Mouse (Mus musculus): Measurements from ENCODE around the gene Skor1. TPM values are rescaled to one million over a fixed set of nuclear protein-coding genes. Genes with fewer than 3 reads are reported as not detected.

Gene Skor1
- polyA plus RNA-seq, 1 experiment from 2014 or later: 0.35 TPM

DNA sequence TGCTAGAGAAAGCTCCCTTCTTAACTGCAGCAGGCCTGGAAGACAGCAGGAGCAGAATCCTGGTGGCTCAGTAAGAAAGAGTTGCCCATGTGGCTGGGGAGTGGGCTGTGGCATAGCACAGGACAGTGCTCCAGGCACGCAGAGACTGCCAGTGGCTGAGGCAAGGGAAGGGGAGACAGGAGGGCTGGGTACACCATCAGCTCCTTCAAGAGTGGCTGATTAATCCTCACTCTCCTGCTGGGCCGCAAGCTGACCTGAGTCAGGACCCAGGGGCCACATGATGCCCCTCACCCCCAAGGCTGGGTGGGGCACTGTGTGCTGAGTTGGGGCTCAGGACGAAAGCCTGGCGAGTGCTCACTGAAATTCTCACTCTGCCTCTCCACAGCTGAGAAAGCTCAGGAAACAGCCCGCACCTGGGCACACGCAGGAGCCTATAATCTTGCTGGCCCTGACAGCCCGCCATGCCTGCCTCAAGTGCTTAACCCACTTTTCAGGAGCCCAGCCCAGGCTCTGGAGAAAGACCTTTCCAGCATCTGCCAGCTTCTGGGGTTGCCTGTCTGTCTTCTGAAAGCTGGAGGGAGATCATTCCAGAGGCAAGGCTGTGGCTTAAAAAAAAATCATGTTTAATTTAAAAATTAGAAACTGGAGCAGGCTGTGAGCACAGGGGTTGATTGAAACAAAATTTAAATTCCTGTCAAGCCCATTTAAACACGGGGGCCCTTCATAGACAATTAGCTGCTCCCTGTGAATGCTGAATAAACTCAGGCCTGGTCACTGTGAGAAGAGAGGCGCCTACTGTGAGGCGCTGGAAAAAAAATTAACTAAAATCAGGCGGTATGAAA, 32.8 kb upstream of the Skor1 start:
- peaks cover 9% of the 10 kb centered on the region; the same call in 1 of the 2 replicates for H3K27me3 ChIP-seq
- H3K4me3 ChIP-seq: no peak overlapping the region
- no peak overlapping the region for H3K9ac ChIP-seq
- peaks cover 21% of the 10 kb centered on the region for H3K4me1 ChIP-seq
- H3K9me3 ChIP-seq: no peaks in the 10 kb centered on the region
- H3K36me3 ChIP-seq: peaks cover 8% of the 10 kb centered on the region; the same call in 1 of the 2 replicates
- 27% methylated on average over 11 of the region's 11 CpGs for WGBS
- no peak overlapping the region for H3K4me2 ChIP-seq (replicated peaks)
- ATAC-seq (ENCODE audit: insufficient number of reproducible peaks, insufficient read depth, low FRiP score, low TSS enrichment): no peak
- H3K27ac ChIP-seq: no peak overlapping the region

DNA sequence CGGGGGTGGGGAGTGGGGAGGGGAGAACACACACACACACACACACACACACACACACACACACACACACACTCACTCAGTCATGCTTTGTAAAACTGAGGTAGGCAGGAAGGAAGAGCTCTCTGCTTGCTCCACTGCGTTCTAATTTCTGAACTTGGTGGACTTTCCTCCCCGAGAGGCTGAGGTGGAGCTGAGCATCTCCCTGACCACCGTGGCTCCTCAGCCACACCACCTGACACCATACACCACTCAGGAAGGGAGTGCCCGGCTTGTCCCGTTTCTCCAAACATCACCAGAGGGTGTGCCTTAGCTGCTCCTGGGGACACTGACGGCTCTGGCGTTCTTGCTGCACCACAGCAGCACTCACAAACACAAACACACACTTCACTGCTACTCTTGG, 29.5 kb upstream of the Skor1 start:
- Histone ChIP-seq H3K4me2 (replicated peaks) (no peak overlapping the region), H3K27ac (no peak overlapping the region), H3K4me3 (no peak overlapping the region), H3K9me3 (no peaks in the 10 kb centered on the region), H3K9ac (no peak overlapping the region), H3K27me3 (no peaks in the 10 kb centered on the region; the same call in 1 of the 2 replicates), H3K4me1 (peaks cover 21% of the 10 kb centered on the region), H3K36me3 (peaks cover 5% of the 10 kb centered on the region; the same call in 1 of the 2 replicates)
- 77% methylated on average over 8 of the region's 8 CpGs for WGBS
- no peak for ATAC-seq (ENCODE audit: insufficient number of reproducible peaks, insufficient read depth, low FRiP score, low TSS enrichment)

DNA sequence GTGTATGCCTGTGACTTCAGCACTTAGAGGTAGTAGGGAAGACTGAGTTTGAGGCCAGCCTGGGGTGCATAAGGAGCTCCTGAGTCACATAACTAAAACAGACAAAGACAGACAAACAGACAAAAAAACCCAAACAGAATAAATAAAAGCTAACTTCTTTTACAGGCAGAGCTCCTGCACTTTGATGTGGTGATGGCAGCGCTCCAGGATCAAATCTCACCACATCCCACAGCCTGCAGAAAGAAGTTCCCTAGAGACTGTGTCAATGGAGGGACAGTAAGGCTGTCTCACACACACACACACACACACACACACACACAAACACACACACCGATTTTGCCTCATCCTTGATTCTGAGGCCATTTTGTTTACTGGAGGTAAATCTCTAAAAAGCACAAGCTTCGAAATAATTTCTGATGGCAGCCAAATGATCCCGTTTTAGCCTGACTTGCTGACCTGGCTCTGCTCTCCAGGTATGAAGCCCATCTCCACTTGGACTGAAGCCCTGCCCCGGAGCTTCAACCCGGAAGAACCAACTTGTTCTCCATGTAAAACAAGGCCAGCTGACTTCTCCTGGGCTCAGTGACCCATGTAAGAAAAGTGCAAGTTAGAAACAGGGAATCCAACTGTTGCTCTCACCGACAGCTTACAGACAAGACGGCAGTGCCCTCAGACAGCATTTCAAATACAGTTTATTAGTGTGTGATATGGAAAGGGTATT, 25.4 kb upstream of the Skor1 start:
- WGBS: 83% methylated on average over 8 of the region's 8 CpGs
- Histone ChIP-seq H3K27me3 (no peaks in the 10 kb centered on the region), H3K4me2 (replicated peaks) (no peak overlapping the region), H3K4me3 (no peak overlapping the region), H3K9ac (no peak overlapping the region), H3K9me3 (no peaks in the 10 kb centered on the region), H3K36me3 (peaks cover 4% of the 10 kb centered on the region; the same call in 1 of the 2 replicates), H3K4me1 (peaks cover 4% of the 10 kb centered on the region; the same call in 1 of the 2 replicates), H3K27ac (no peak overlapping the region)
- no peak for ATAC-seq (ENCODE audit: insufficient number of reproducible peaks, insufficient read depth, low FRiP score, low TSS enrichment)

DNA sequence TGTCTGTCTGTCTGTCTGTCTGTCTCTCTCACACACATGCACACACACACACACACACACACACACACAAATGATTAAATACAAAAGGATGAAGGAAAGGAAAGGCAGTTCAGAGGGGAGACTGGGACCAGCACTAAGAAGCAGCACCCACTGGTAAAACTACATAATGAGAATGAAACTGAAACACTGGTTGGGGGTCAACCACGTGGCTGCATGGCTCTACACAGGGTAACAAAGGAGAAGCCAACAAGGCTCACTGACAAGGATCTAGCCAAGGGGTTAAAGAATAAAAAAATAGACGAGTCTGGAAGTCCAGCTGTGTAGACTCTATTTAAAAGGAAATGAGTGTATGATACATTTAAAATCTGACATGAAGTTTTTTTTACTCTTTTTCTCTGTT, 23.2 kb upstream of the Skor1 start:
- H3K27ac ChIP-seq: no peak overlapping the region
- peaks cover 4% of the 10 kb centered on the region; the same call in 1 of the 2 replicates for H3K4me1 ChIP-seq
- H3K4me3 ChIP-seq: no peak overlapping the region
- no peak overlapping the region for H3K4me2 ChIP-seq (replicated peaks)
- no peaks in the 10 kb centered on the region for H3K9me3 ChIP-seq
- 43% methylated on average over 2 of the region's 2 CpGs for WGBS
- ATAC-seq (ENCODE audit: insufficient number of reproducible peaks, insufficient read depth, low FRiP score, low TSS enrichment): no peak
- no peak overlapping the region for H3K9ac ChIP-seq
- H3K27me3 ChIP-seq: no peaks in the 10 kb centered on the region
- peaks cover 5% of the 10 kb centered on the region; the same call in 1 of the 2 replicates for H3K36me3 ChIP-seq

DNA sequence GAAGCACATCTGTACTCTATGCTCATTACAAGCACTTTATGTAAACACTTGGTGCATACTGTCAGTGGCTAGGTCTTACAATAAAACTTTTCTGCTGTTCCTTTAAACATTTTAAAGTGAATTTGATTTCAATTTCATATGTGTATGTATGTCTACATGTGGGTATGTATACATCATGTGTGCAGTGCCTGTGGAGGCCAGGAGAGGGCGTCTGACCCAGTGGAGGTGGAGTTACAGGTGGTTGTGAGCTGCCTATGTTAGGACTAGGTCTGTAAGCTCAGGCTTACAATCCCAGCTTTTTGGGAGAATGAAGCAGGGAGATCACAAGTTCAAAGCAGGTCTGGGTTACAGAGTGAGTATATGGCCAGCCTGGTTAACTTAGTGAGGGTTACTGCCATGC, 20.4 kb upstream of the Skor1 start:
- Histone ChIP-seq H3K9me3 (no peaks in the 10 kb centered on the region), H3K36me3 (peaks cover 5% of the 10 kb centered on the region; the same call in 1 of the 2 replicates), H3K27ac (no peak overlapping the region), H3K4me3 (no peak overlapping the region), H3K4me2 (replicated peaks) (no peak overlapping the region), H3K4me1 (peaks cover 15% of the 10 kb centered on the region; the same call in 1 of the 2 replicates), H3K27me3 (no peaks in the 10 kb centered on the region), H3K9ac (no peak overlapping the region)
- 74% methylated on average over 1 of the region's 1 CpGs for WGBS
- no peak for ATAC-seq (ENCODE audit: insufficient number of reproducible peaks, insufficient read depth, low FRiP score, low TSS enrichment)

DNA sequence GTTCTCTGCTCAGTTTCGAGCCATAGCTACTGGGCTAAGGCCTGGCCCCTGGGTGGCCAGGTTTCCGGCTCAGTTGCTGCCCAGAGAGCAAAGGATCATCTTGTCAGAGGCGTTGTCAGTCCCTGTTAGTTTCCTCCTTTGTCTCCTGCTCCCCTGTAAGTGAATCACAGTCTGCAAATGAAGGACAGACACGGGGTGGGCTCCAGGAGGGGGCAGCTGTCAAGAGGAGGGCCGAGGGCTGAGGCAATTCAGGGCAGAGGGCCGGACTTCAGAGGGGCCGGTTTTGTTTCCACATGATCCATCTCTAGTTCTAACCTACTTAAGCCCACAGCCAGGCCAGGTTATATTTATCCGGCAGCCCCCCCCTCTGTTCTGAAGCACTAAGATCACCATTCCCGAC, 16.3 kb upstream of the Skor1 start:
- no peak overlapping the region for H3K4me2 ChIP-seq (replicated peaks)
- H3K4me1 ChIP-seq: peaks cover 11% of the 10 kb centered on the region; the same call in 1 of the 2 replicates
- H3K36me3 ChIP-seq: peaks cover 8% of the 10 kb centered on the region; the same call in 1 of the 2 replicates
- ATAC-seq (ENCODE audit: insufficient number of reproducible peaks, insufficient read depth, low FRiP score, low TSS enrichment): no peak
- WGBS: 22% methylated on average over 9 of the region's 9 CpGs
- no peak overlapping the region for H3K27ac ChIP-seq
- no peaks in the 10 kb centered on the region for H3K27me3 ChIP-seq
- no peaks in the 10 kb centered on the region for H3K9me3 ChIP-seq
- H3K9ac ChIP-seq: no peak overlapping the region
- no peak overlapping the region for H3K4me3 ChIP-seq

DNA sequence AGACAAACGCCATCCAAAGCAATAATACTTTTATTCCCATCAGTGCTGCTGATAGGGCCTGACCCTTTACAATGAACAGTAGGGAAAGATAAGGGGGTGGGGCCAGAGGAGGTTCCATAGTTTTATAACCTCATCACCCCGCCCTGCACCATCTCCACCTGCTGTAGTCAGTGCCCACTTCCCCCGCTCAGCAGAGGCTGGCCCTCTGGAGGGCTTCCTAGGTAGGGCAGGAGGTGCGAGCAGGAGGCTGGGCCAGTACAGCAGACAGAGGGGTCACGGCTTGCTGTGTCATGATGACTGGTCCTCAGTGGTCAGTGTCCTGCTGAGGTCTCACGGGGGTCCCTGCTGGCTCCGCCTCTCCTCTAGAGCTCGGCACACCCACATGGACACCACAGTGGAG, 15.0 kb upstream of the Skor1 start:
- Histone ChIP-seq H3K4me2 (replicated peaks) (no peak overlapping the region), H3K27ac (no peak overlapping the region), H3K9me3 (no peaks in the 10 kb centered on the region), H3K27me3 (no peaks in the 10 kb centered on the region), H3K9ac (no peak overlapping the region), H3K36me3 (0 out of 2 replicates have a peak, but pooled peaks cover 3% of the 10 kb centered on the region), H3K4me1 (peaks cover 11% of the 10 kb centered on the region; the same call in 1 of the 2 replicates), H3K4me3 (no peak overlapping the region)
- WGBS: 82% methylated on average over 8 of the region's 8 CpGs
- no peak for ATAC-seq (ENCODE audit: insufficient number of reproducible peaks, insufficient read depth, low FRiP score, low TSS enrichment)

DNA sequence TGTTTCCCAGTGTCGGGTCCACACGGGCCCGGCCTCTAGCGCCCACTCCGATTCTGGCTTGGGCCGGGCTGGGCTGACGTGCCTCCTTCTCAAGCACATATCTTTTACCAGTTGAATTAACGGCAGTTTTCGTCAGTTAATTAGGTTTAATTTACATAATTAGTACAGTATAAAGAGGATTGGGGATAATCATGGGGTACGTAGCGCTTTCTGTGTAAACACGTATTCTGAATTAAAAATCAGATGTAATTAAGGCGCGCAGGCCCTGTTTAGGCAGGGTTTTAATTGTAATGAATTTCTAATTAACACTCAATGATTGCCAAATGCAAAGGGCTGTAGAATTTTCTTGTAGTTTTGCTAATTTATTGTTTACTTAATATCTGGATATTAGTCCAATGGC, 3.2 kb upstream of the Skor1 start:
- H3K4me2 ChIP-seq (replicated peaks): no peak overlapping the region
- no peak for ATAC-seq (ENCODE audit: insufficient number of reproducible peaks, insufficient read depth, low FRiP score, low TSS enrichment)

DNA sequence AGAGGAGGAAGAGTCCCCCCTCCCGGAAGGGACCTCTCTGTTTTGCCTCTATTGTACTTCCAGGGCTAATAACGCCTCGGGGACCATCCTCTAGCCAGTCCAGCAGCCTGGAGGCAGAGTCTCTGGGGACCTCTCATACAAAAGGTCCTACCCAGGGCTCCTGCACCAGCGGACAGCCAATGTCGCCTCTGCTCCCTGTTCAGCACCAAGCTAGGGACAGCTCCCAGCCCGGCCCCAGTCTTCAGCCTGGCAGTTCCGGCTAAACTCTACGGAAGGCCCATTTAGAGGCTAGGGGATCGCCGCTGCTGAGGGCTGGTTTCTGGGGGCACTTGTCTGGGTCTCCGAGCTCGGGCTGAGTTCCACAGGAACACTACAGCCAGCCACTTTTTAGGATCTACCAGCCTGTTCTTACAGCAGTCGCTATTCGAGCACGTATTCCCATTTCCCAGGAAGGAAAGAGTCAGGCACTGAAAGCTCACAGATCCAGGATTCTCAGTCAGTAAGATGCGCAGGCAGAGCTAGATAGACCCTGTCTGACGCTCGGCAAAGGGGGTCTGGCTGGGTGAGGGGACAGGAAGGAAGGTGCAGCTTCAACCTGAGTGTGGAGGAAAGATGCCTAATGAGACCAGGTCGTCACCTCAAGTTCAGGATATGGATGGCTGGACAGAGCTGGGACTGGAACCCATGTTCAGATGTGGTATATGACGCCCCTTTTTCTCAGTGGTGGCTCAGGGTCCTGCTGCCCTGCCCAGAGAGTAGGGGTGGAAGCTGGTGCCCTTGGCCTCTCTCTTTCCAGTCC, 2.5 kb upstream of the Skor1 start:
- 0 out of 2 replicates have a peak overlapping the region, but pooled peaks have one; percentile 2 for H3K4me3 ChIP-seq
- 0 out of 2 replicates have a peak, but pooled peaks cover 4% of the 10 kb centered on the region for H3K9me3 ChIP-seq
- whole genome bisulfite sequencing: 1% methylated on average over 20 of the region's 20 CpGs
- H3K27me3 ChIP-seq: peaks cover 82% of the 10 kb centered on the region
- no peaks in the 10 kb centered on the region for H3K36me3 ChIP-seq
- ATAC-seq (ENCODE audit: insufficient number of reproducible peaks, insufficient read depth, low FRiP score, low TSS enrichment): no peak
- no peak overlapping the region for H3K27ac ChIP-seq
- H3K4me2 ChIP-seq (replicated peaks): no peak overlapping the region
- H3K4me1 ChIP-seq: peaks cover 24% of the 10 kb centered on the region
- H3K9ac ChIP-seq: no peak overlapping the region

More for the DNA sequence above, 3.2 kb upstream of the Skor1 start:
- H3K27ac ChIP-seq: no peak overlapping the region
- peaks cover 17% of the 10 kb centered on the region for H3K4me1 ChIP-seq
- 21% methylated on average over 14 of the region's 14 CpGs for WGBS
- H3K4me3 ChIP-seq: no peak overlapping the region
- no peaks in the 10 kb centered on the region for H3K36me3 ChIP-seq
- H3K9ac ChIP-seq: no peak overlapping the region
- 0 out of 2 replicates have a peak, but pooled peaks cover 4% of the 10 kb centered on the region for H3K9me3 ChIP-seq
- peaks cover 78% of the 10 kb centered on the region for H3K27me3 ChIP-seq

DNA sequence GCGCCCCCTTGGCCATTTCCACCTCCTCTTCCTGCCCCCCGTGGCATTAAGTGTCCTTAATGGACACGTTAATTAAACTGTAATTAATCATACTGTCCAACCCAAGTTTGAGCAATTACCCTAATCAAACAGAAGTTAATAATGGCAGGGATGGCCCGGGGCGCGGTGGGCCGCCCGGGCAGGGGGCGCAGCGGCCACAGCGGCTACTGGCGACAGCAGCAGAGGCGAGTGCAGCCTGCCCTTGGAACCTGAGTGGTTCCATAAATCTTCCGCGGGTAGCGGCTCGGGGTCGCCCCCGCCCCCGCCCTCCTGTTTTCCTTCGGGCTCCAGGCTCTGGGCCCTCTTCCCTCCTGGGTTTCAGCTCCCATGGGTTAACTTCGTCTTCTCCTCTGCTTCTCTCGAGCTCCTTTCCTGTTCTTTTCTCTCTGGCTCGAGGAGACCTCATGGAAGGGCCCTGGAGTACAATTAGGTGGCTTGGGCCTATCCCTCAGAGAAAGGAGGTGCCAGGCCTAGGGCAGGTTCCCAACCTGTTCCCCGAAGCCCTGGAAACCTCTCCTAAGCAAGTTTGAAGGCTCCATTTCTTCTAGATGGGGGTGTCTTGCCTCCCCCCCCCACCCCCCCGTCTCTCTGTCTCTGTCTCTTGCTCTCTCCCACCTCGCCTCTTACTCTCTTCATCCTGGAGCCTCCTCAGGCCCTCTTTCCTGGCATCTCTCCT, 1.5 kb upstream of the Skor1 start:
- Histone ChIP-seq H3K9ac (no peak overlapping the region), H3K4me2 (replicated peaks) (no peak overlapping the region), H3K4me1 (peaks cover 33% of the 10 kb centered on the region), H3K27me3 (peaks cover 92% of the 10 kb centered on the region), H3K27ac (no peak overlapping the region), H3K9me3 (0 out of 2 replicates have a peak, but pooled peaks cover 4% of the 10 kb centered on the region), H3K36me3 (no peaks in the 10 kb centered on the region), H3K4me3 (no peak overlapping the region)
- ATAC-seq (ENCODE audit: insufficient number of reproducible peaks, insufficient read depth, low FRiP score, low TSS enrichment): no peak
- WGBS: 3% methylated on average over 27 of the region's 27 CpGs
